Mouse (Mus musculus): ENCODE measurements around the gene Kmt2d. TPM values are rescaled to one million over a fixed set of nuclear protein-coding genes. Genes with fewer than 3 reads are reported as not detected.

The Kmt2d gene
- polyA plus RNA-seq, 1 experiment from 2014 or later = 5.1 TPM

DNA sequence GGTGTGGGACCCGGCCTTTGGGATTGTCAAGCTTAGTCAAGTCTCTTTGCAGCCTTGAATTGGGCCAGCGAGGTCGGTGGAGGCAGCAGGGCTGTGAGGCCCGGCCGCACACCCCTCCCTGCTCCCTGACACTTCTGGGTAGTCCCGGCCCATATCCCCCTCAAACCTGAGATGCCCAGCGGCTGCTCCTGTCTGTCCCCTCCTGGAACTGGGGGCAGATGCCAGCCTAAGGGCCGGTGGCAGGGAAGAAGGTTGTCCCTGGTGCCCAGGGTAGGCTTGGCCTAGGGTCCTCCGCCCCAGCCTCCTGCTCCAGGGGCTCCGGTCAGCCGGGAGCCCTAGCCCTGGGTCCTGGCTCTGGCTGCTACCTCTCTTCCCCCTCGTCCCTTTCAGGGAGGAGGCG lies 36.9 kb downstream of the Kmt2d start:
- Histone ChIP-seq H3K9ac (ENCODE audit: low read length) (0 out of 2 replicates have a peak overlapping the region, but pooled peaks have one; percentile 13), H3K27ac (replicated peaks) (no peak overlapping the region)
- WGBS = 88% methylated on average over 9 of the region's 13 CpGs

GRCm38 (mm10) chr15:98833281-98833680 lies 37.7 kb downstream of the Kmt2d start:
- H3K9ac ChIP-seq (ENCODE audit: low read length) = no peak overlapping the region
- WGBS = 84% methylated on average over 11 of the region's 11 CpGs
- H3K4me1 ChIP-seq (replicated peaks; ENCODE audit: control insufficient read depth, insufficient read depth) = no peaks in the 10 kb centered on the region; the same call in 1 of the 2 replicates
- H3K27me3 ChIP-seq (ENCODE audit: control insufficient read depth, insufficient read depth, low read length) = no peaks in the 10 kb centered on the region
- no peak for TF ChIP-seq EP300 (optimal IDR thresholded peaks at IDR 0.05)
- no peak for TF ChIP-seq CTCF (IDR thresholded peaks at IDR 0.05; ENCODE audit: low read depth)
- DNase-seq (ENCODE audit: low spot score) = no peak
- H3K27ac ChIP-seq (replicated peaks) = no peak overlapping the region
- ATAC-seq (ENCODE audit: low FRiP score, low TSS enrichment) = no peak
- peaks cover 37% of the 10 kb centered on the region for H3K36me3 ChIP-seq (ENCODE audit: control insufficient read depth, insufficient read depth, low read length)
- H3K9me3 ChIP-seq (ENCODE audit: control insufficient read depth, low read length) = no peaks in the 10 kb centered on the region
- no peak overlapping the region for H3K4me2 ChIP-seq (replicated peaks; ENCODE audit: low read depth)
- H3K4me3 ChIP-seq (ENCODE audit: low read depth, low read length) = no peak overlapping the region

More for the DNA sequence above, 36.9 kb downstream of the Kmt2d start:
- ATAC-seq (ENCODE audit: low FRiP score, low TSS enrichment) (no peak), DNase-seq (ENCODE audit: low spot score) (no peak)
- H3K36me3 ChIP-seq (ENCODE audit: control insufficient read depth, insufficient read depth, low read length) = peaks cover 39% of the 10 kb centered on the region
- no peaks in the 10 kb centered on the region for H3K9me3 ChIP-seq (ENCODE audit: control insufficient read depth, low read length)
- no peak overlapping the region for H3K4me3 ChIP-seq (ENCODE audit: low read depth, low read length)
- no peak overlapping the region for H3K4me2 ChIP-seq (replicated peaks; ENCODE audit: low read depth)
- H3K27me3 ChIP-seq (ENCODE audit: control insufficient read depth, insufficient read depth, low read length) = no peaks in the 10 kb centered on the region
- TF ChIP-seq EP300 (optimal IDR thresholded peaks at IDR 0.05) = no peak
- TF ChIP-seq CTCF (IDR thresholded peaks at IDR 0.05; ENCODE audit: low read depth) = no peak
- no peaks in the 10 kb centered on the region; the same call in 1 of the 2 replicates for H3K4me1 ChIP-seq (replicated peaks; ENCODE audit: control insufficient read depth, insufficient read depth)

GRCm38 (mm10) chr15:98832161-98833058 lies 38.6 kb downstream of the Kmt2d start:
- H3K36me3 ChIP-seq (ENCODE audit: control insufficient read depth, insufficient read depth, low read length) = peaks cover 37% of the 10 kb centered on the region
- no peak overlapping the region for H3K4me3 ChIP-seq (ENCODE audit: low read depth, low read length)

DNA sequence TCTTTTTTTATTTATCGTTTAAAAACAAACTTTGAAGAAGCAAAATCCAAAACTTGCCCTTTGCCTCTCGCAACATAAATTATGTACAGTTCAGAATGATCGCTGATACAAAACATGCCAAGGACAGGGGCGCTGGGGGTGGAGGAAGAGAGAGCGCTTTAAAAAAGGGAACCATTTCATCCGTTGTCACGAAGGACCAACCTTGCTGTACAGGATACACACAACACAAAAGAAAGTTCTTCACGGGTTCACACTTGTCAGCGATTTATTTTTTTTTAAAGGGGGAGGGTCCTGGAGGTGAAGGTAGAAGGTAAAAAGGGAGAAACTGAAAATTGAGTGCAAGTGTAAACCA lies 39.3 kb downstream of the Kmt2d start:
- peak overlapping the region; percentile 67 for H3K4me2 ChIP-seq (replicated peaks; ENCODE audit: low read depth)
- TF ChIP-seq CTCF (IDR thresholded peaks at IDR 0.05; ENCODE audit: low read depth) (no peak), EP300 (optimal IDR thresholded peaks at IDR 0.05) (no peak)
- ATAC-seq (ENCODE audit: low FRiP score, low TSS enrichment) = peak; percentile 38
- H3K9me3 ChIP-seq (ENCODE audit: control insufficient read depth, low read length) = no peaks in the 10 kb centered on the region
- peak overlapping the region; percentile 41; the same call in 1 of the 2 replicates for H3K9ac ChIP-seq (ENCODE audit: low read length)
- no peak for DNase-seq (ENCODE audit: low spot score)
- peak overlapping the region; percentile 78 for H3K4me3 ChIP-seq (ENCODE audit: low read depth, low read length)
- no peaks in the 10 kb centered on the region; the same call in 1 of the 2 replicates for H3K4me1 ChIP-seq (replicated peaks; ENCODE audit: control insufficient read depth, insufficient read depth)
- H3K27me3 ChIP-seq (ENCODE audit: control insufficient read depth, insufficient read depth, low read length) = no peaks in the 10 kb centered on the region
- peak overlapping the region; percentile 95 for H3K27ac ChIP-seq (replicated peaks)
- H3K36me3 ChIP-seq (ENCODE audit: control insufficient read depth, insufficient read depth, low read length) = peaks cover 32% of the 10 kb centered on the region
- WGBS = 8% methylated on average over 9 of the region's 9 CpGs

More at GRCm38 (mm10) chr15:98832161-98833058, 38.6 kb downstream of the Kmt2d start:
- Histone ChIP-seq H3K27me3 (ENCODE audit: control insufficient read depth, insufficient read depth, low read length) (no peaks in the 10 kb centered on the region), H3K4me2 (replicated peaks; ENCODE audit: low read depth) (peak overlapping the region; percentile 67; the same call in 1 of the 2 replicates), H3K4me1 (replicated peaks; ENCODE audit: control insufficient read depth, insufficient read depth) (no peaks in the 10 kb centered on the region; the same call in 1 of the 2 replicates), H3K9me3 (ENCODE audit: control insufficient read depth, low read length) (no peaks in the 10 kb centered on the region), H3K9ac (ENCODE audit: low read length) (no peak overlapping the region), H3K27ac (replicated peaks) (peak overlapping the region; percentile 95)
- DNase-seq (ENCODE audit: low spot score) (no peak), ATAC-seq (ENCODE audit: low FRiP score, low TSS enrichment) (no peak)
- WGBS = 58% methylated on average over 12 of the region's 12 CpGs
- no peak for TF ChIP-seq EP300 (optimal IDR thresholded peaks at IDR 0.05)
- TF ChIP-seq CTCF (IDR thresholded peaks at IDR 0.05; ENCODE audit: low read depth) = peak; percentile 41

DNA sequence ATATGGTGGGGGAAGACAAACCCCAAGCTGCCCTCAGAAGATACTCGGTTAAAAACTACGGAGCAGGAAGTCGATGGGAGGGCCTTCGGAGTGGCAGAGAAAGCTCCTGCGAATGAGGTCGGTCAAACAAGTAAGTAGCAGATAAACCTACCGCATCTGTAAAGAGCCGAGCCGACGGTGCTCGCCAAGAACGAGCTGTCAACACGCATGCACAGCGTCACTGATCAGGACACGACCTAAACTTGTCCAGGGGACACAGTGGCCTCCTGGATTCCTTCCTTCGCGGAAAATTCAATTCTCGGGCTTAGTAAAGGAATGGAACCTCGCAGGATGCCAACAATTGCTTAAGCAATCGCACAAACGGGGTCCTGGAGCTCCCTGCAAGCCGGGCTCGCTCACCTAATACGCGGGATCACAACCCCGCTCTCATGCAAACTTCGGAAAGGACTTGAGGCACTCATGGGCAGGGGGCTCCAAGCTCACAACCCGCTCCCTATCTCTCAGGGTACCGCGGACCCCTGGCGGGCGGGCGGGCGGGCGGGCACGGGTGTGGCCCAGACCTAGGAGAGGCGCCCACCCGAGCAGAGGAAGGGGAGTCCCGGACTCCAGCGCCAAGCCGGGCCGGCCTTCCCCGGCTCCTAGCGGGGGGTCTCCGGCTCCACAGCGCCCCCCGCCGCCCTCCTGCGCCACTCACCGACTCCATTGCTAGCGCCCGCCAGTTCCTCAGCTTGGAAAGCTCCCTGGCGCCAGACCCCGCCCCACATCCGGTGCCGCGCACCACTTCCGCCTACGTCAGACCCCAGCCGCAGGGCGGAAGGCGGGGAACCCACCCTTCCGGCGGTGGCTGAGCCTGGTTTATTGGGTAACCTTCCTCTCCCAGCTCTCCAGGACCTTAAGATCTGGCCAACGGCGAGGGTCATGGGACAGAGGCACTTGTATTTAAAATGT lies 40.0 kb downstream of the Kmt2d start, which contains the start of gene Prkag1:
Gene Prkag1, minus strand, starts transcription at position 786 of the 948 bp plus-strand sequence.
- Histone ChIP-seq H3K4me3 (ENCODE audit: low read depth, low read length) (peak within 1 kb of the TSS; percentile 78), H3K9me3 (ENCODE audit: control insufficient read depth, low read length) (no peaks in the 10 kb centered on the region), H3K9ac (ENCODE audit: low read length) (peak within 1 kb of the TSS; percentile 82), H3K4me1 (replicated peaks; ENCODE audit: control insufficient read depth, insufficient read depth) (no peaks in the 10 kb centered on the region; the same call in 1 of the 2 replicates), H3K27me3 (ENCODE audit: control insufficient read depth, insufficient read depth, low read length) (no peaks in the 10 kb centered on the region), H3K27ac (replicated peaks) (peak within 1 kb of the TSS; percentile 95), H3K4me2 (replicated peaks; ENCODE audit: low read depth) (peak within 1 kb of the TSS; percentile 67), H3K36me3 (ENCODE audit: control insufficient read depth, insufficient read depth, low read length) (peaks cover 28% of the 10 kb centered on the region)
- ATAC-seq (ENCODE audit: low FRiP score, low TSS enrichment) (peak; percentile 96), DNase-seq (ENCODE audit: low spot score) (peak; percentile 98)
- TF ChIP-seq CTCF (IDR thresholded peaks at IDR 0.05; ENCODE audit: low read depth) (peak; percentile 69), EP300 (optimal IDR thresholded peaks at IDR 0.05) (peak; percentile 44)
- WGBS = under 1% methylated on average over 65 of the region's 66 CpGs
